Mouse (Mus musculus) midbrain, embryonic 16.5 days (tissue): ENCODE data around the gene Prf1. TPM values are rescaled to one million over a fixed set of nuclear protein-coding genes. Genes with fewer than 3 reads are reported as not detected.

Experiments used
- ATAC-seq: fragments of 200-750 bp; cut with Nextera tagmentation; 2 replicates; pipeline ENCODE4 v1.8.0; 2017; ENCODE audit warnings: moderate TSS enrichment
- H3K27ac ChIP-seq: fragments of 300-500 bp; sonication (generic); 2 replicates; pipeline ENCODE4 v1.5.1; 2014; ENCODE audit warnings: mild to moderate bottlenecking, low read length, mixed read lengths
- H3K27me3 ChIP-seq: fragments of 300-500 bp; sonication (generic); 2 replicates; pipeline ENCODE4 v1.6.1; 2014; ENCODE audit warnings: low read depth, low read length, mixed read lengths; ENCODE audit not compliant: control insufficient read depth, insufficient read depth
- H3K36me3 ChIP-seq: fragments of 300-500 bp; sonication (generic); 2 replicates; pipeline ENCODE4 v1.6.1; 2014; ENCODE audit warnings: mild to moderate bottlenecking, low read length, moderate library complexity, mixed read lengths; ENCODE audit not compliant: control insufficient read depth, insufficient read depth
- H3K4me1 ChIP-seq: fragments of 300-500 bp; sonication (generic); 2 replicates; pipeline ENCODE4 v1.6.1; 2014; ENCODE audit warnings: mild to moderate bottlenecking, low read length, mixed read lengths; ENCODE audit not compliant: control insufficient read depth, insufficient read depth
- H3K4me2 ChIP-seq: fragments of 300-500 bp; sonication (generic); 2 replicates; pipeline ENCODE4 v1.6.1; 2014; ENCODE audit warnings: mild to moderate bottlenecking, low read length, mixed read lengths
- H3K4me3 ChIP-seq: fragments of 300-500 bp; sonication (generic); 2 replicates; pipeline ENCODE4 v1.5.1; 2014; ENCODE audit warnings: low read depth, mild to moderate bottlenecking, low read length, moderate library complexity, mixed read lengths
- H3K9ac ChIP-seq: fragments of 300-500 bp; sonication (generic); 2 replicates; pipeline ENCODE4 v1.6.1; 2014; ENCODE audit warnings: low read depth, low read length, mixed read lengths
- H3K9me3 ChIP-seq: fragments of 300-500 bp; sonication (generic); replicated peaks from 2 replicates; pipeline ENCODE4 v1.6.1; 2014; ENCODE audit warnings: mild to moderate bottlenecking, low read length, mixed read lengths; ENCODE audit not compliant: control insufficient read depth, poor library complexity, severe bottlenecking
- WGBS: fragments of 180-500 bp; shearing (Covaris S2); extraction: QIAGEN DNeasy Blood & Tissue Kit; methylation state at CpG from one replicate; pipeline ENCODE4 v1.1.7; 2014; 5-methylcytosine and 5-hydroxymethylcytosine counted together
- polyA plus RNA-seq: library from polyadenylated mRNA; unstranded; fragments of >200 nt; fragmentation: Nextera tagmentation; extraction: Ambion mirVana; gene quantifications from 2 replicates; pipeline ENCODE4 v1.2.1, GENCODE M21; 2015

Gene Prf1
- polyA plus RNA-seq, 1 experiment from 2014 or later, result not detected

GRCm38 (mm10) chr10:61267378-61267777, 30.3 kb upstream of the Prf1 start:
- Histone ChIP-seq H3K4me2 (no peak overlapping the region), H3K27ac (no peak overlapping the region), H3K9me3 (no peaks in the 10 kb centered on the region), H3K9ac (no peak overlapping the region), H3K4me1 (no peaks in the 10 kb centered on the region), H3K27me3 (no peaks in the 10 kb centered on the region), H3K36me3 (no peaks in the 10 kb centered on the region), H3K4me3 (no peak overlapping the region)
- WGBS, result 91% methylated on average over 5 of the region's 5 CpGs
- ATAC-seq, result no peak

GRCm38 (mm10) chr10:61272089-61272626, 25.5 kb upstream of the Prf1 start:
- H3K4me1 ChIP-seq, result peaks cover 6% of the 10 kb centered on the region; the same call in 1 of the 2 replicates
- H3K27ac ChIP-seq, result no peak overlapping the region
- H3K4me3 ChIP-seq, result no peak overlapping the region
- no peaks in the 10 kb centered on the region for H3K9me3 ChIP-seq
- 55% methylated on average over 8 of the region's 8 CpGs for WGBS
- H3K4me2 ChIP-seq, result no peak overlapping the region
- H3K9ac ChIP-seq, result no peak overlapping the region
- H3K36me3 ChIP-seq, result no peaks in the 10 kb centered on the region
- H3K27me3 ChIP-seq, result peaks cover 17% of the 10 kb centered on the region
- ATAC-seq, result no peak

- Histone ChIP-seq H3K4me3 (peak overlapping the region; percentile 56), H3K4me2 (peak overlapping the region; percentile 97), H3K36me3 (no peaks in the 10 kb centered on the region), H3K27me3 (peaks cover 17% of the 10 kb centered on the region), H3K27ac (no peak overlapping the region), H3K4me1 (peaks cover 6% of the 10 kb centered on the region; the same call in 1 of the 2 replicates), H3K9me3 (no peaks in the 10 kb centered on the region), H3K9ac (peak overlapping the region; percentile 67)
- ATAC-seq, result 0 out of 2 replicates have a peak, but pooled peaks have one; percentile 6
- WGBS, result 39% methylated on average over 5 of the region's 5 CpGs
Measured at GRCm38 (mm10) chr10:61272631-61273030, 25.0 kb upstream of the Prf1 start.

GRCm38 (mm10) chr10:61273081-61273843, 24.4 kb upstream of the Prf1 start, which contains the start of gene Adamts14:
Gene Adamts14 (minus strand): TSS chr10:61273438.
- H3K27me3 ChIP-seq, result peaks cover 17% of the 10 kb centered on the region
- under 1% methylated on average over 40 of the region's 75 CpGs for WGBS
- H3K27ac ChIP-seq, result no peak within 1 kb of the TSS
- H3K4me3 ChIP-seq, result peak within 1 kb of the TSS; percentile 56
- H3K4me2 ChIP-seq, result peak within 1 kb of the TSS; percentile 97
- no peaks in the 10 kb centered on the region for H3K9me3 ChIP-seq
- H3K36me3 ChIP-seq, result no peaks in the 10 kb centered on the region
- peak within 1 kb of the TSS; percentile 67 for H3K9ac ChIP-seq
- H3K4me1 ChIP-seq, result peaks cover 6% of the 10 kb centered on the region; the same call in 1 of the 2 replicates
- peak; percentile 73 for ATAC-seq

GRCm38 (mm10) chr10:61273844-61274215, 23.8 kb upstream of the Prf1 start:
- no peaks in the 10 kb centered on the region for H3K9me3 ChIP-seq
- no peak overlapping the region for H3K27ac ChIP-seq
- H3K27me3 ChIP-seq, result peaks cover 17% of the 10 kb centered on the region
- H3K4me2 ChIP-seq, result peak overlapping the region; percentile 97
- H3K36me3 ChIP-seq, result no peaks in the 10 kb centered on the region
- peak overlapping the region; percentile 67; the same call in 1 of the 2 replicates for H3K9ac ChIP-seq
- peak overlapping the region; percentile 56; the same call in 1 of the 2 replicates for H3K4me3 ChIP-seq
- peaks cover 6% of the 10 kb centered on the region; the same call in 1 of the 2 replicates for H3K4me1 ChIP-seq
- ATAC-seq, result no peak
- 55% methylated on average over 7 of the region's 7 CpGs for WGBS

- H3K4me2 ChIP-seq, result no peak overlapping the region
- no peaks in the 10 kb centered on the region for H3K9me3 ChIP-seq
- 68% methylated on average over 2 of the region's 2 CpGs for WGBS
- H3K4me1 ChIP-seq, result peaks cover 6% of the 10 kb centered on the region; the same call in 1 of the 2 replicates
- H3K4me3 ChIP-seq, result no peak overlapping the region
- no peaks in the 10 kb centered on the region for H3K36me3 ChIP-seq
- H3K27ac ChIP-seq, result no peak overlapping the region
- ATAC-seq, result no peak
- no peak overlapping the region for H3K9ac ChIP-seq
- peaks cover 17% of the 10 kb centered on the region for H3K27me3 ChIP-seq
Measured at GRCm38 (mm10) chr10:61274532-61274931, 23.1 kb upstream of the Prf1 start.

GRCm38 (mm10) chr10:61275669-61276110, 21.9 kb upstream of the Prf1 start:
- Histone ChIP-seq H3K9ac (no peak overlapping the region), H3K27me3 (peaks cover 17% of the 10 kb centered on the region), H3K4me2 (no peak overlapping the region), H3K27ac (no peak overlapping the region), H3K4me1 (peaks cover 6% of the 10 kb centered on the region; the same call in 1 of the 2 replicates), H3K4me3 (no peak overlapping the region), H3K36me3 (no peaks in the 10 kb centered on the region), H3K9me3 (no peaks in the 10 kb centered on the region)
- 5% methylated on average over 5 of the region's 5 CpGs for WGBS
- no peak for ATAC-seq

- peaks cover 6% of the 10 kb centered on the region; the same call in 1 of the 2 replicates for H3K4me1 ChIP-seq
- no peak for ATAC-seq
- no peak overlapping the region for H3K27ac ChIP-seq
- 92% methylated on average over 6 of the region's 6 CpGs for WGBS
- no peaks in the 10 kb centered on the region for H3K36me3 ChIP-seq
- H3K4me3 ChIP-seq, result no peak overlapping the region
- peaks cover 17% of the 10 kb centered on the region for H3K27me3 ChIP-seq
- no peak overlapping the region for H3K4me2 ChIP-seq
- H3K9ac ChIP-seq, result no peak overlapping the region
- H3K9me3 ChIP-seq, result no peaks in the 10 kb centered on the region
Measured at GRCm38 (mm10) chr10:61277051-61277450, 20.6 kb upstream of the Prf1 start.
